Mouse (Mus musculus) midbrain, embryonic 14.5 days (tissue): ENCODE results near the gene Fgfrl1. TPM values are rescaled to one million over a fixed set of nuclear protein-coding genes. Genes with fewer than 3 reads are reported as not detected.

Experiments
- ATAC-seq: fragments of 200-750 bp; cut with Nextera tagmentation; 2 replicates; pipeline ENCODE4 v1.8.0; 2017; ENCODE audit warnings: moderate number of reproducible peaks, moderate library complexity; ENCODE audit not compliant: low FRiP score, low TSS enrichment
- DNase-seq: peaks from one replicate; pipeline ENCODE4 v3.0.0-alpha.2; 2015
- H3K27ac ChIP-seq: fragments of 300-500 bp; sonication (generic); replicated peaks from 2 replicates; pipeline ENCODE4 v1.5.1; 2014; ENCODE audit warnings: mild to moderate bottlenecking, low read depth, low read length, moderate library complexity
- H3K27me3 ChIP-seq: fragments of 300-500 bp; sonication (generic); 2 replicates; pipeline ENCODE4 v1.6.1; 2014; ENCODE audit warnings: low read length, control low read depth, mixed read lengths; ENCODE audit not compliant: control insufficient read depth, insufficient read depth
- H3K36me3 ChIP-seq: fragments of 300-500 bp; sonication (generic); 2 replicates; pipeline ENCODE4 v1.6.1; 2014; ENCODE audit warnings: low read length, control low read depth; ENCODE audit not compliant: control insufficient read depth, insufficient read depth
- H3K4me1 ChIP-seq: fragments of 300-500 bp; sonication (generic); 2 replicates; pipeline ENCODE4 v1.6.1; 2014; ENCODE audit warnings: mild to moderate bottlenecking, antibody characterized with exemption, low read length, control low read depth; ENCODE audit not compliant: control insufficient read depth, insufficient read depth
- H3K4me2 ChIP-seq: fragments of 300-500 bp; sonication (generic); 2 replicates; pipeline ENCODE4 v1.6.1; 2014; ENCODE audit warnings: mild to moderate bottlenecking, low read length, moderate library complexity
- H3K4me3 ChIP-seq: fragments of 300-500 bp; sonication (generic); replicated peaks from 2 replicates; pipeline ENCODE4 v1.5.1; 2014; ENCODE audit warnings: low read depth, low read length
- H3K9ac ChIP-seq: fragments of 300-500 bp; sonication (generic); replicated peaks from 2 replicates; pipeline ENCODE4 v1.6.1; 2014; ENCODE audit warnings: mild to moderate bottlenecking, low read length, moderate library complexity
- H3K9me3 ChIP-seq: fragments of 300-500 bp; sonication (generic); 2 replicates; pipeline ENCODE4 v1.6.1; 2016; ENCODE audit warnings: low read length, control low read depth, mixed read lengths; ENCODE audit not compliant: control insufficient read depth
- WGBS: fragments of 180-500 bp; shearing (Covaris S2); extraction: QIAGEN DNeasy Blood & Tissue Kit; methylation state at CpG from one replicate; pipeline ENCODE4 v1.1.7; 2014; 5-methylcytosine and 5-hydroxymethylcytosine counted together
- polyA plus RNA-seq: library from polyadenylated mRNA; unstranded; fragments of >200 nt; fragmentation: Nextera tagmentation; extraction: Ambion mirVana; gene quantifications from 2 replicates; pipeline ENCODE4 v1.2.1, GENCODE M21; 2014

The Fgfrl1 gene
- polyA plus RNA-seq, 1 experiment from 2014 or later: 5.2 TPM

DNA sequence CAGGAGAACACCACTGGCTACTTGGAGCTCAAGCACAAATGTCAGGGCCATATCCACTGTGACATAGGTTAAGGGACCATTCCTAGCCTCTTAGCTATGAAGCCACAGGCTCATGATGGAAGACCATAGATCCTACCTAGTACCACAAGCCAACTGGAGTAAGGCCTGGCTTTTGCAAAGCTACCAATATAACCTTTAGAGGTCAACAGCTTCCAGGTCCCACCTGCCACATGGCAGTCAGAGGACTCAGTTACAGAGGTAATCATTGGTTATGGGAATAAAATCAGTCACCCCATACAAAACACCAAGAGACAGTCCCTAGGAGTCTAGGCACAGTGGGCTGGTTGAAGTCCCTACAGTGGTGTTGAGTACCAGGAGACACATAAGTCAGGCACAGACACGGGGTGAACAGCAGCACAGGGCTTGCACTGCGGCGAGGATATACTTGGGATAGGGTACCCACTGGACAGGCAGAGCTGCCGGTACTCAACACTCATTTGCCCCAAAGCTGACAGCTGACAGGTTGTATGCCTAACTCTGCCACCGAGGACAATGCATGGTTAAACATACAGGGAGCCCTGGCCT, 41.0 kb upstream of the Fgfrl1 start:
- Histone ChIP-seq H3K4me1 (no peaks in the 10 kb centered on the region), H3K4me2 (no peak overlapping the region), H3K9me3 (no peaks in the 10 kb centered on the region), H3K36me3 (peaks cover 93% of the 10 kb centered on the region), H3K27me3 (no peaks in the 10 kb centered on the region), H3K27ac (no peak overlapping the region), H3K4me3 (no peak overlapping the region), H3K9ac (no peak overlapping the region)
- WGBS: 86% methylated on average over 5 of the region's 5 CpGs
- DNase-seq (no peak), ATAC-seq (no peak)

DNA sequence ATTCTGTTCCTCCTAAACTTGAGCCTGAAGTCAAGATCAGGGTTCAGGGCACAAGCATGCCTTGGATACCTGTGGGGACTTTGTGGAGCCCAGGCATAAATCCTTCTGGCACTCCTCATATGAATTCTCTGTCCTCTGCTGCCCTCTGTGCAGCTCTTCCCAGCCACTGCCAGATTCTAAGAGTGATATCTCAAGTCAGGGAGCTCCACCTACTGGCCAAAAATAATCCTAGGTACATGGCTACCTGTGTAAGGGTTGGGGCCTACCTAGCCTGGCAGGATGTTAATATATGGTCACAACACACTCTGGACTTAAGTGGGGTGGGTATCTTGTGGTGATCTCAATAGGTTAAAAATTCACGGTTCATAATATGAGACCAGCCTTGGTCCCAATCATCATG, 40.4 kb upstream of the Fgfrl1 start:
- ATAC-seq (no peak; the same call in 1 of the 2 replicates), DNase-seq (peak; percentile 86)
- Histone ChIP-seq H3K36me3 (peaks cover 96% of the 10 kb centered on the region), H3K4me1 (no peaks in the 10 kb centered on the region), H3K4me3 (no peak overlapping the region), H3K9ac (no peak overlapping the region), H3K4me2 (no peak overlapping the region), H3K9me3 (no peaks in the 10 kb centered on the region), H3K27ac (no peak overlapping the region), H3K27me3 (no peaks in the 10 kb centered on the region)
- WGBS: 59% methylated on average over 1 of the region's 1 CpGs

DNA sequence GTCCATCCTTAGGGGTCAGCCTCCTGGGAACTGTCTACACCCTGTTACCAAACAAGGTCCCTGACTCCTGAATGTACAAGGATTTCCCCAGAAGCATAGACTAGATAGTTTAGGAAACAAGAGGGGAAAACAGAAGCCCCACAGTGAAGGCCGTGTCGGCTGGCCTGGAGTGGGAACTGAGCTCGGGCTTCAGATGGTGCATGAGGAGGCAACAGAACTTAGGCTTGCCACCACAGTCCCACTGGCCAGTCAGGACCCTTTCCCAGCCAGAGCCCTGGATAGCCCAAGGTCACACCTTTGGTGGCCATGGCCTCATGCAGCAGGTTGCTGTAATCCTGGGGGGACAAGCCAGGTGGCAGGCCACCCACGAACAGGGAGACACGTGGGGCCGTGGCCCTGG, 38.8 kb upstream of the Fgfrl1 start:
- H3K36me3 ChIP-seq: peaks cover 95% of the 10 kb centered on the region

DNA sequence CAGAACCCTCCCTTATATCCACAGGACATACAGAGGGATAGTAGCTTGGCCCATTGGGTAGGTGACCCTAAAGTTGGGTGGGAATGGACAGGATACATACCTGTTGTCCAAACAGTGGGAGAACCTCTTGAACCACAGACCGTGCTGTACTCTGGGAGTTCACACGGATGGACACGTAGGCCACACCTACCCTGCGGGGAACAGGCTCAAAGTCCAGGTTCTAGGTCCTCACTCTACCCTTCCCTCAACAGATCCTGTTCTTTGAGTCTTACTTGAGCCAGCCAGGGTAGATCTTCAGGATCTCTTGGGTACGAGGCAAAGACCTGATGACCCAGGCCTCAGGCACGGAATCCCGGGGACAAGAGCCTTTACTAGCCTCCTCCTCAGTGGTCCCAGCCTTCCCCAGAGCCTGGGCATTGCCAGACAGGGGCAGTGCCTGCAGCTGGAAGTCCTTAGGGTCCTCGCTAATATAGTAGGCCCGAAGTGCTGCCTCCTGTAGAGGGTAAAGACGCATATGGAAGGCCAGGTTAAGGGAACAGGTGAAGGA, 37.7 kb upstream of the Fgfrl1 start:
- Histone ChIP-seq H3K27me3 (no peaks in the 10 kb centered on the region), H3K27ac (no peak overlapping the region), H3K9ac (no peak overlapping the region), H3K4me1 (peaks cover 11% of the 10 kb centered on the region), H3K4me2 (no peak overlapping the region), H3K4me3 (no peak overlapping the region), H3K9me3 (no peaks in the 10 kb centered on the region), H3K36me3 (peaks cover 83% of the 10 kb centered on the region)
- 95% methylated on average over 10 of the region's 10 CpGs for WGBS
- no peak for ATAC-seq
- DNase-seq: no peak

More for the DNA sequence above, 38.8 kb upstream of the Fgfrl1 start:
- Histone ChIP-seq H3K4me2 (no peak overlapping the region), H3K4me3 (no peak overlapping the region), H3K9me3 (no peaks in the 10 kb centered on the region), H3K27ac (no peak overlapping the region), H3K9ac (no peak overlapping the region), H3K4me1 (0 out of 2 replicates have a peak, but pooled peaks cover under 1% of the 10 kb centered on the region), H3K27me3 (no peaks in the 10 kb centered on the region)
- no peak for ATAC-seq
- no peak for DNase-seq
- 89% methylated on average over 6 of the region's 6 CpGs for WGBS

DNA sequence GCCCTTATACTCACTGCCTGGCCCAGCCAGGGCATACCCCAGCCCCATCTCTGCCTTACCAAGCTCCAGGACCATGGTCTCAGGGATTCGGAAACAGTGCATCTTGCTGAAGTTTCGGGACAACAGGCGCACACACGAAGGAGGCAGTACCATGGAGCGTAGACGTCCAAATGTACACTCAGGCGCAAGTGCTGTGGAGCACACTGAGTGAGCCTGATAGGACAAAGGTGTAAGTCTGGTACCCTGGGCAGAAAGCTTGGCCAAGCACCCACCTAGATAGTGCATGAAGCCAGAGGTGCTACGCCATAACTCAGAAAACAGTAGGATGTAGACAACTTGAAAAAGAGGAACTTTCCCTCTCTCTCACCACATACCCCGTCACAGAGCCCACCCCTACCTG, 36.8 kb upstream of the Fgfrl1 start:
- no peak overlapping the region for H3K4me2 ChIP-seq
- no peaks in the 10 kb centered on the region for H3K27me3 ChIP-seq
- ATAC-seq: no peak
- H3K9ac ChIP-seq: no peak overlapping the region
- DNase-seq: no peak
- peaks cover 74% of the 10 kb centered on the region for H3K36me3 ChIP-seq
- H3K4me3 ChIP-seq: no peak overlapping the region
- 97% methylated on average over 9 of the region's 9 CpGs for WGBS
- H3K27ac ChIP-seq: no peak overlapping the region
- no peaks in the 10 kb centered on the region for H3K9me3 ChIP-seq
- peaks cover 16% of the 10 kb centered on the region for H3K4me1 ChIP-seq

DNA sequence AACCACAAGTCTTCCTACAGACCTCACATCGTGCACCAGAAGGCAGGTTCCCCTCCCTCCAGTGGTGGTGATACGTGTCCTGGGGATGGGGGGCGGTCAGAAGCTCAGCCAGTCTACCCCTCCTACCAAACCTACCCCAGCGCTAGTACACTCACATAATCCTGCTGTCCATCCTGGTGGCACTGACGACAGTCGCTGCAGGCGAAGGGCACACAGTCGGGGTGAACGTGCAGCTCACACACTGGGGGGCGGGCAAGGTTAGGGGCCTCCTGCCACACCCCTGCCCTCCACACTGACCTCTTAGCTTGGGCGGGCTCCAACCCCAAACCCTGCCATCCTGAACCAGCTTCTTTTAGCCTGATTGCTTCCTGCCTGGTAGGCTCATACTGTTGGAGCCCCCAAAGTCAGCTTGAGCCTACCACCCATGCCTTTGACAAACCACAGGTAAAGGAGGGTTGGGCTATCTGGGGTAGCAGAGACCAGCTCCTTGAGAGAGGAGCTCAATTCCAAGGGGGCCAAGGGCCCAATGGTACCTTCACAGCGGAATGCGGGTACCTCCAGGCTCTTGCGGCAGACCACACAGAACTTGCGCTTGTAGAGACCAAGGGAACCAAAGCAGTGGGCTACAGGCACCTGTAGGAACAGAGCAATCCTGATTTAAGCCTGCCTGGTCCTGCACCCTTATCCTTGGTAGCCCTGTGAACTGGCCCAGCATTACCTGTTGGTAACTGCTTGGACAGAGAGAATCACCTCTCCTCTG, 36.1 kb upstream of the Fgfrl1 start:
- H3K4me1 ChIP-seq: peaks cover 19% of the 10 kb centered on the region
- DNase-seq (no peak), ATAC-seq (no peak)
- no peak overlapping the region for H3K4me3 ChIP-seq
- no peak overlapping the region for H3K27ac ChIP-seq
- no peak overlapping the region for H3K9ac ChIP-seq
- H3K36me3 ChIP-seq: peaks cover 68% of the 10 kb centered on the region
- no peaks in the 10 kb centered on the region for H3K9me3 ChIP-seq
- H3K4me2 ChIP-seq: no peak overlapping the region
- no peaks in the 10 kb centered on the region for H3K27me3 ChIP-seq
- WGBS: 93% methylated on average over 15 of the region's 15 CpGs

DNA sequence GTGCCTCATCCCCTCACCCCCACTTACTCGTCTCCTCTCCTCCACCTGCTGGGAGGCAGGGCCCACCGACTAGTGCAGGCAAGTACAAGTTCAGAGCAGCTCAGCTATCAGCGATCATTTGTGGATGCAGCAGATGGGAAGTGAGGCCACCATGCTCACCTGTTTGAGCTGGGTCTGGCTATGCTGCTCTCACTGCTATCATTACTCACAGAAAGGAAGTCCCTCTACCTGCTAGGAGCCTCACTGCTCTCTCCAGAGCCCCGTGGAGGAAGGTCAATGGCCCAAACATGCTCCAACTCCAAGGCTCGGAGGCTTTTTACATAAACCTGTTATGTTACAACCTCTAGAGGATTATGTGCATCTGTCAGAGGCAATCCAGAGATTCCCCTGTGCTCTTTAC, 34.8 kb upstream of the Fgfrl1 start:
- Histone ChIP-seq H3K4me3 (no peak overlapping the region), H3K4me1 (peaks cover 20% of the 10 kb centered on the region), H3K27me3 (no peaks in the 10 kb centered on the region), H3K9me3 (no peaks in the 10 kb centered on the region), H3K27ac (no peak overlapping the region), H3K36me3 (peaks cover 57% of the 10 kb centered on the region), H3K4me2 (no peak overlapping the region), H3K9ac (no peak overlapping the region)
- no peak for DNase-seq
- no peak for ATAC-seq
- 83% methylated on average over 5 of the region's 5 CpGs for WGBS

DNA sequence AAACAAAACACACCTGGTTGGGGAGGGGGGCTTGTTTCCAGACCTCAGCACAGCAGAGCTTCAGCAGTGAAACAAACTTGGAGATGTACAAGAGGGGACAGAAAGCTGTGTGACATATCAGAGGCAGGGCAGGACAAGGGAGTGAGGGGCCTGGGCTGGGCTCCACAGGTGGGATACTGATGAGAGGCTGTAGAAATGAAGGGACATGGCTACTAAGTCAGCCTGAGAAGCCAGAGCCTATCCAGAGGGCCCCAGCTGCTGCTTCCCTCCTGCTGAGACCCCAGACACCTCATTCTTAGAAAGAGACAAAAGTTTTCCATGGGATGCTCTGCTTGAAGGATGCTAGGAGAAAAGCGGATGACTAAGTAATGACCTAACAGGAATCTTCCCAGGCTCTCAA, 33.6 kb upstream of the Fgfrl1 start:
- H3K9me3 ChIP-seq: no peaks in the 10 kb centered on the region
- H3K4me2 ChIP-seq: no peak overlapping the region
- DNase-seq: no peak
- ATAC-seq: no peak
- H3K36me3 ChIP-seq: peaks cover 45% of the 10 kb centered on the region
- H3K27ac ChIP-seq: no peak overlapping the region
- 88% methylated on average over 1 of the region's 1 CpGs for WGBS
- H3K4me3 ChIP-seq: no peak overlapping the region
- peaks cover 20% of the 10 kb centered on the region for H3K4me1 ChIP-seq
- no peak overlapping the region for H3K9ac ChIP-seq
- H3K27me3 ChIP-seq: no peaks in the 10 kb centered on the region
